Mouse (Mus musculus): ENCODE data around the gene Smim24. TPM values are rescaled to one million over a fixed set of nuclear protein-coding genes. Genes with fewer than 3 reads are reported as not detected.

Gene Smim24
- polyA plus RNA-seq, 1 experiment from 2014 or later = 1,233 TPM

DNA sequence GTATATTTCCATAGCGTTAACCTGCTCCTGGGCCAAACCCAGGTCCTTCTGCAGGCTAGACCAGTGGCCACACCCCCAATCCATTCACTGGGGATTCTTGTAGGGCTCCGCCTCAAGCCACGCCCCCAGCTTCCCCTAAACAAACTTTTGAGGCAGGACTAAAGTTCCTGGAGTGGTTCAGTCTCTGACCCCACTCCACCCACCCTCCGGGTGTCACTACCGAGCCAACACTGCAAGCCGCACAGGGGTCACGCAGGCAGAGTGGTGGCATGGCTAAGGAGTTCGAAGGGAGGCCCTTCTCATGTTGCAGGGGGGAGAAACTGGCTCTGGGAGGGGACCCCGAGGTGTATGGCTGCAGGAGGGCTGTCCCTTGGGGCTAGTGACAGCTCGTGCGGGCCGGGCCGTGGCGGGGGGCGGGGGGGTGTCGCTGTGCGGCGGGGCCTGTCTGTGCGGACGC lies 36.8 kb downstream of the Smim24 start:
- peak; percentile 28 for ATAC-seq
- H3K27me3 ChIP-seq (replicated peaks; ENCODE audit: control insufficient read depth, insufficient read depth, low read length) = peaks cover 17% of the 10 kb centered on the region

DNA sequence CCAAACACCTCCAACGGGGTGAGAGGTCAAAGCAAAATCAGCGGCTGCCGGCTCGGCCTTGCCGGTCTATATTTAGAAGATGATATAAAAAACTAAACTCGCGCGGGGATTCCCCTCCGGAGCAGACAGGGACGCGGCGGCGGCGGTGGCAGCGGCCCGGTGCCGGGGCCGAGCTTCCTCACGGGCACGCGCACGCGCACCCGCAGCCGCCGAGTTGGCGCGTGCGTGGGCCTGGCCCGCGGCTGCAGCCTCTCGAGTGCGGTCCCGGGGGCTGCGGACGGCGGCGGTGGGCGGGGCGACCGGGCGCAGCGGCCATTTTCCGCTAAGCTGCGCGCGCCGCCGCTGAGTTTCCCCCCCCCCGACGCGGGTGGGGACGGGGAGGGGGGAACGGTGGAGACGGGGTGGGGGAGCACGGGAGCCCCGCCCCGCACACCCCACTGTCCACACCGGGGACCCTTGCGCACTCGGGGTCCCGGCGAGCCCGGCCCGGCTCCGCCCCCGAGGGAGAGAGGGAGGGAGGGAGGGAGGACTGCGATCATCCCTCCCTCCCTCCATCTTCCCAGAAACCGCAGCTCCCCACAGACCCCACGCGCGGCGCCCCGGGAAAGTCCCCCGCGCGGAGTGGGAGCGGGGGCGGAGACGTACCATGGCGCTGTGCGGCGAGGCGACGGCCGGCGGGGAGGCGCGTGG lies 37.4 kb downstream of the Smim24 start:
- TF ChIP-seq CTCF (IDR thresholded peaks at IDR 0.05; ENCODE audit: low read depth) = no peak
- peak overlapping the region; percentile 97 for H3K4me2 ChIP-seq (replicated peaks; ENCODE audit: low read depth)
- 0 out of 2 replicates have a peak, but pooled peaks cover 4% of the 10 kb centered on the region for H3K4me1 ChIP-seq (replicated peaks; ENCODE audit: control insufficient read depth, insufficient read depth, low read length)
- peak; percentile 11 for ATAC-seq
- under 1% methylated on average over 56 of the region's 89 CpGs for WGBS
- H3K9ac ChIP-seq (ENCODE audit: low read depth, low read length) = peak overlapping the region; percentile 71
- H3K9me3 ChIP-seq (ENCODE audit: control insufficient read depth) = no peaks in the 10 kb centered on the region
- peak overlapping the region; percentile 87 for H3K4me3 ChIP-seq (ENCODE audit: low read depth, low read length)
- peaks cover 14% of the 10 kb centered on the region for H3K27me3 ChIP-seq (replicated peaks; ENCODE audit: control insufficient read depth, insufficient read depth, low read length)
- peak overlapping the region; percentile 87 for H3K27ac ChIP-seq (ENCODE audit: low read depth, low read length)
- H3K36me3 ChIP-seq (ENCODE audit: control insufficient read depth, insufficient read depth) = no peaks in the 10 kb centered on the region

More for the DNA sequence above, 36.8 kb downstream of the Smim24 start:
- Histone ChIP-seq H3K36me3 (ENCODE audit: control insufficient read depth, insufficient read depth) (no peaks in the 10 kb centered on the region), H3K4me1 (replicated peaks; ENCODE audit: control insufficient read depth, insufficient read depth, low read length) (0 out of 2 replicates have a peak, but pooled peaks cover 4% of the 10 kb centered on the region), H3K4me3 (ENCODE audit: low read depth, low read length) (peak overlapping the region; percentile 87), H3K9ac (ENCODE audit: low read depth, low read length) (peak overlapping the region; percentile 71), H3K9me3 (ENCODE audit: control insufficient read depth) (no peaks in the 10 kb centered on the region), H3K27ac (ENCODE audit: low read depth, low read length) (peak overlapping the region; percentile 87), H3K4me2 (replicated peaks; ENCODE audit: low read depth) (peak overlapping the region; percentile 97)
- WGBS = 1% methylated on average over 20 of the region's 20 CpGs
- TF ChIP-seq CTCF (IDR thresholded peaks at IDR 0.05; ENCODE audit: low read depth) = peak; percentile 32

DNA sequence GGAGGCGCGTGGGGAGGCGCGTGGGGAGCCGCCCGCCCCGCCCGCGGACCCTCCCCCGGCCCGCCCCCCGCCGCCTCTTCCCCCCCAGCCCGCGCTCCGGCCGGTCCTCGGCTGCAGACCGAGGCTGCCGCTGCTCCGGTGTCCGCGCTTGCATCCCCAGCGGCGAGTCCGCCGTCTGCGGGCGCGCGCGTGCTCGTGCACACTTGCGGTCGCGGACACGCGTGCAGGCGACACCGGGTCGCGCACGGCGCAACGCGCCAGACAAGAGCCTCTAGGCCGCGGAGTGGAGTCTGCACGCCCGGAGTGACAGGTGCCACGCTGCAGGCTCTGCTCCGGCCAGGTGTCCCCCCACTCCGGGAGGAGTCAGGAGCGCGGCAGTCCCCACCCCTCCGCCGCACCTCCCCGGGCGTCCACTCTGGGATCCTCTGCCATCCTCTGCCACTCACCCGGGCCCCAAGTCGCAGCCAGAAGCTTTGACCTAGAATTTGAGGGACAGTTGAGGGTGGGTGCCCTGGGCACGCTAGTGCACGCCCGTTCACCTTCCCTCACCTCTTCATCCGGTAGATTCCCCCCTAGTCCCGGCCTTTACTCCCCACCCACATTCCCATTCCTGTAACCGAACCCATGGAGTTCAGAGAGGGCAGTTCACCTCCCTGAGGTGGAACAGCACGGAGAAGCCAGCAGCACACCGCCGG lies 38.1 kb downstream of the Smim24 start:
- no peaks in the 10 kb centered on the region for H3K9me3 ChIP-seq (ENCODE audit: control insufficient read depth)
- H3K4me1 ChIP-seq (replicated peaks; ENCODE audit: control insufficient read depth, insufficient read depth, low read length) = 0 out of 2 replicates have a peak, but pooled peaks cover 4% of the 10 kb centered on the region
- H3K4me3 ChIP-seq (ENCODE audit: low read depth, low read length) = peak overlapping the region; percentile 87
- peak overlapping the region; percentile 87 for H3K27ac ChIP-seq (ENCODE audit: low read depth, low read length)
- WGBS = 2% methylated on average over 53 of the region's 70 CpGs
- ATAC-seq = peak; percentile 1; the same call in 1 of the 2 replicates
- peaks cover 7% of the 10 kb centered on the region; the same call in 1 of the 2 replicates for H3K27me3 ChIP-seq (replicated peaks; ENCODE audit: control insufficient read depth, insufficient read depth, low read length)
- H3K9ac ChIP-seq (ENCODE audit: low read depth, low read length) = peak overlapping the region; percentile 71
- no peak for TF ChIP-seq CTCF (IDR thresholded peaks at IDR 0.05; ENCODE audit: low read depth)
- peak overlapping the region; percentile 97 for H3K4me2 ChIP-seq (replicated peaks; ENCODE audit: low read depth)
- H3K36me3 ChIP-seq (ENCODE audit: control insufficient read depth, insufficient read depth) = no peaks in the 10 kb centered on the region

- 22% methylated on average over 15 of the region's 15 CpGs for WGBS
- Histone ChIP-seq H3K4me2 (replicated peaks; ENCODE audit: low read depth) (peak overlapping the region; percentile 97), H3K9ac (ENCODE audit: low read depth, low read length) (no peak overlapping the region), H3K9me3 (ENCODE audit: control insufficient read depth) (no peaks in the 10 kb centered on the region), H3K36me3 (ENCODE audit: control insufficient read depth, insufficient read depth) (no peaks in the 10 kb centered on the region), H3K4me3 (ENCODE audit: low read depth, low read length) (peak overlapping the region; percentile 87; the same call in 1 of the 2 replicates), H3K27ac (ENCODE audit: low read depth, low read length) (no peak overlapping the region), H3K4me1 (replicated peaks; ENCODE audit: control insufficient read depth, insufficient read depth, low read length) (0 out of 2 replicates have a peak, but pooled peaks cover 4% of the 10 kb centered on the region), H3K27me3 (replicated peaks; ENCODE audit: control insufficient read depth, insufficient read depth, low read length) (0 out of 2 replicates have a peak, but pooled peaks cover 7% of the 10 kb centered on the region)
- TF ChIP-seq CTCF (IDR thresholded peaks at IDR 0.05; ENCODE audit: low read depth) = no peak
- no peak for ATAC-seq
Measured at GRCm38 (mm10) chr10:81431526-81432168, 38.8 kb downstream of the Smim24 start.

- WGBS = 61% methylated on average over 21 of the region's 21 CpGs
- Histone ChIP-seq H3K4me1 (replicated peaks; ENCODE audit: control insufficient read depth, insufficient read depth, low read length) (0 out of 2 replicates have a peak, but pooled peaks cover 4% of the 10 kb centered on the region), H3K27me3 (replicated peaks; ENCODE audit: control insufficient read depth, insufficient read depth, low read length) (0 out of 2 replicates have a peak, but pooled peaks cover 5% of the 10 kb centered on the region), H3K36me3 (ENCODE audit: control insufficient read depth, insufficient read depth) (no peaks in the 10 kb centered on the region), H3K4me3 (ENCODE audit: low read depth, low read length) (no peak overlapping the region), H3K4me2 (replicated peaks; ENCODE audit: low read depth) (peak overlapping the region; percentile 39; the same call in 1 of the 2 replicates), H3K9ac (ENCODE audit: low read depth, low read length) (no peak overlapping the region), H3K27ac (ENCODE audit: low read depth, low read length) (no peak overlapping the region), H3K9me3 (ENCODE audit: control insufficient read depth) (no peaks in the 10 kb centered on the region)
- ATAC-seq = no peak
- TF ChIP-seq CTCF (IDR thresholded peaks at IDR 0.05; ENCODE audit: low read depth) = no peak
Measured at GRCm38 (mm10) chr10:81432169-81432867, 39.5 kb downstream of the Smim24 start.

All from intestine, postnatal 0 days (tissue).